Mouse (Mus musculus): ENCODE results near the gene Fbxo33.

DNA sequence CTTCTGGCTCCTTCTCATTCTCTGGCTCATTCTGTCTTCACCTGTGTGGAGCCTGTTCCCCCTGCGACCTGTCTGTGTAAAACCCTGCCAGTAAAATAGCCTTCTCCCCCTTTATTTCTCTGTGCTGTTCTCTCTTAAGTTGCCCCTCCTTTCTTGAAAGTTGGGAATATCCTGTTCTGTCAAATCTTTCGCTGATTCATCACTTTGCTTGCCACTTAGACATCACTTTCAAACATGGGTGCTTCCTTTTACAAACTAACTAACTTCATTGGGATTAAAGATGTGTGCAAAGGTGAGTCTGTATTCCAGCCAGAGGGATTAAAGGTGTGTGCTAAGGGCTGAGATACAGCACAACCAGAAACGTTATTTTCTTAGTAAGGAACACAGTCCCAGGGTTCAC lies 25.9 kb downstream of the Fbxo33 start:
- TF ChIP-seq CTCF (IDR thresholded peaks at IDR 0.05 in 2 of 3, conservative IDR thresholded peaks at IDR 0.05 in 1 of 3; ENCODE audit: control insufficient read depth in 1 of 3, insufficient read depth in 1 of 3, low read depth in 2 of 3, low read length in 3 of 3, poor library complexity in 1 of 3, severe bottlenecking in 1 of 3) = no peak
- TF ChIP-seq POLR2AphosphoS2 (IDR thresholded peaks at IDR 0.05; ENCODE audit: low read length) = no peak
- no peak for TF ChIP-seq EP300 (IDR thresholded peaks at IDR 0.05; ENCODE audit: low read depth in 1 of 2, low read length in 2 of 2)
- TF ChIP-seq HCFC1 (IDR thresholded peaks at IDR 0.05; ENCODE audit: low read depth, low read length) = no peak
- no peak for TF ChIP-seq POLR2A (IDR thresholded peaks at IDR 0.05; ENCODE audit: control insufficient read depth in 1 of 2, insufficient read depth in 1 of 2, low read depth in 1 of 2, low read length in 2 of 2, poor library complexity in 1 of 2)
- no peak for TF ChIP-seq GATA1 (IDR thresholded peaks at IDR 0.05; ENCODE audit: low read depth, low read length)
- TF ChIP-seq JUND (IDR thresholded peaks at IDR 0.05; ENCODE audit: low read depth, low read length) = no peak
- TF ChIP-seq ZC3H11A (IDR thresholded peaks at IDR 0.05; ENCODE audit: low read depth, low read length) = no peak
- TF ChIP-seq TCF12 (IDR thresholded peaks at IDR 0.05; ENCODE audit: low read depth, low read length) = no peak
- no peak for TF ChIP-seq CHD1 (IDR thresholded peaks at IDR 0.05; ENCODE audit: low read depth, low read length)
- TF ChIP-seq ELF1 (IDR thresholded peaks at IDR 0.05; ENCODE audit: low read depth, low read length) = no peak
- no peak for TF ChIP-seq GABPA (IDR thresholded peaks at IDR 0.05; ENCODE audit: low read depth, low read length)
